Mouse (Mus musculus): Measurements from ENCODE around the gene Kras.

- TF ChIP-seq CTCF (IDR thresholded peaks at IDR 0.05) (no peak), EP300 (IDR thresholded peaks at IDR 0.05; ENCODE audit: insufficient read depth, low read depth, low read length) (no peak), POLR2A (IDR thresholded peaks at IDR 0.05; ENCODE audit: insufficient read depth, low read depth, low read length) (no peak)
Observed at GRCm38 (mm10) chr6:145193038-145193437, 57.0 kb downstream of the Kras start.
